Mouse (Mus musculus): ENCODE data around the gene Saxo1.

GRCm38 (mm10) chr4:86559006-86559405 lies 878 bp upstream of the Saxo1 start:
- no peak for TF ChIP-seq TAL1 (IDR thresholded peaks at IDR 0.05; ENCODE audit: low read length)
- no peak for TF ChIP-seq GATA1 (IDR thresholded peaks at IDR 0.05; ENCODE audit: low read length)
